12 mouse cellular contexts compared by ENCODE assay signal in the genomic region with DNA sequence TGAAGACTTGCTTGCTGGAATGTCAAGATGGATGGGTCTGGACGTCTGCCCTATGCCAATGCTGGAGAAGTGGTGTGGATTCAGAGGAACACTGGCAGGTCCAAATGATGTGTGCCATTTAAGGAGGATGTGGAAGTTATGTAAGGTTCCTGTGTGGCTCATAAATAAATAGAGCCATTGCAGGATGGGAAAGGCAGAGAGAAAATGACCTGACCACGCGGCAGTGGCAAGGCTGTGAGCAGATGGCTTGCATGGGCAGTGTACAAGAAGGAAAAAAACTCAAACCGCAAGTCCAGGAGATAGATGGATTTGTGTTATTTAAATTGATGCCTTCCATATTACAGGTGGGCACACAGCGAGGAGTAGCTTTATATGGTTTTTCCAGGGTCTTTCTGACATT.
DNase-seq lines count a peak whose midpoint lies in the region.
"Had no signal": no experiment of that assay in that cellular context is flagged by ENCODE, and none has a peak within 500 bp of the region (broad histone marks: within the 10 kb centered on the region; RNA-seq: fewer than 3 reads in every experiment).

No protein-coding gene starts in this region.

- DNase-seq in cerebellum, adult 18-20 months: peak; percentile 42 to 54
- DNase-seq in cerebellum, postnatal 4 days (ENCODE audit: low spot score in 2 of 2): no peak
- peak; percentile 64 for DNase-seq in cerebellum, adult 9-10 months
- no peak for DNase-seq in cerebellum, postnatal 10 days
- DNase-seq in cerebellum, postnatal 25 days: peak; percentile 52 to 54
- no peak for DNase-seq in cerebellum, postnatal 14 days
- DNase-seq in brain, adult 2 months (ENCODE audit: low read depth, low spot score): peak; percentile 65
- DNase-seq in layer of hippocampus, postnatal 25 days (ENCODE audit: extremely low spot score in 1 of 2, low spot score in 1 of 2): no peak
- DNase-seq: adrenal gland, adult 2 months; adrenal gland, postnatal 10 days; adrenal gland, postnatal 25 days; forebrain, postnatal 0 days had no signal

Comparison
In these comparisons a context has a peak if more than half of its experiments do, and no peak if none do; other contexts are left out.
1. DNase-seq: peak in cerebellum, adult 18-20 months (2 of 2), cerebellum, adult 9-10 months (single experiment), cerebellum, postnatal 25 days (2 of 2) and brain, adult 2 months (single experiment); none in cerebellum, postnatal 4 days (0 of 2), cerebellum, postnatal 10 days (0 of 2), cerebellum, postnatal 14 days (0 of 2) and layer of hippocampus, postnatal 25 days (0 of 2).